Mouse (Mus musculus) neural tube, embryonic 11.5 days (tissue): Measurements from ENCODE around the gene Gkap1. TPM values are rescaled to one million over a fixed set of nuclear protein-coding genes. Genes with fewer than 3 reads are reported as not detected.

ENCODE experiments used
- ATAC-seq: fragments of 200-750 bp; cut with Nextera tagmentation; 2 replicates; pipeline ENCODE4 v1.8.0; 2017; ENCODE audit warnings: moderate number of reproducible peaks, mild to moderate bottlenecking, moderate TSS enrichment, moderate library complexity; ENCODE audit not compliant: insufficient read depth, low FRiP score, low TSS enrichment
- DNase-seq: peaks from one replicate; pipeline ENCODE4 v3.0.0-alpha.2; 2015; ENCODE audit warnings: low spot score
- H3K27ac ChIP-seq: fragments of 300-500 bp; sonication (generic); 2 replicates; pipeline ENCODE4 v1.5.1; 2014; ENCODE audit warnings: low read depth, mild to moderate bottlenecking, low read length
- H3K27me3 ChIP-seq: fragments of 300-500 bp; sonication (generic); 2 replicates; pipeline ENCODE4 v1.6.1; 2014; ENCODE audit warnings: mild to moderate bottlenecking, low read length, mixed read lengths; ENCODE audit not compliant: control insufficient read depth, insufficient read depth
- H3K36me3 ChIP-seq: fragments of 300-500 bp; sonication (generic); 2 replicates; pipeline ENCODE4 v1.6.1; 2014; ENCODE audit warnings: mild to moderate bottlenecking, low read length, moderate library complexity, mixed read lengths; ENCODE audit not compliant: control insufficient read depth, insufficient read depth
- H3K4me1 ChIP-seq: fragments of 300-500 bp; sonication (generic); 2 replicates; pipeline ENCODE4 v1.6.1; 2014; ENCODE audit warnings: low read length, mixed read lengths; ENCODE audit not compliant: control insufficient read depth, insufficient read depth
- H3K4me2 ChIP-seq: fragments of 300-500 bp; sonication (generic); 2 replicates; pipeline ENCODE4 v1.6.1; 2014; ENCODE audit warnings: low read depth, mild to moderate bottlenecking, moderate library complexity
- H3K4me3 ChIP-seq: fragments of 300-500 bp; sonication (generic); 2 replicates; pipeline ENCODE4 v1.5.1; 2014; ENCODE audit warnings: low read depth, low read length
- H3K9ac ChIP-seq: fragments of 300-500 bp; sonication (generic); 2 replicates; pipeline ENCODE4 v1.6.1; 2014; ENCODE audit warnings: mild to moderate bottlenecking, low read length
- H3K9me3 ChIP-seq: fragments of 300-500 bp; sonication (generic); 2 replicates; pipeline ENCODE4 v1.6.1; 2016; ENCODE audit warnings: low read length; ENCODE audit not compliant: control insufficient read depth
- WGBS: fragments of 180-500 bp; shearing (Covaris S2); extraction: QIAGEN DNeasy Blood & Tissue Kit; methylation state at CpG from one replicate; pipeline ENCODE4 v1.1.7; 2014; 5-methylcytosine and 5-hydroxymethylcytosine counted together
- microRNA-seq: library from miRNA; unstranded; fragments of <30 nt; microRNA quantifications from one replicate; pipeline ENCODE4, GENCODE M21; 2016
- polyA plus RNA-seq: library from polyadenylated mRNA; unstranded; fragments of >200 nt; fragmentation: Nextera tagmentation; extraction: Ambion mirVana; gene quantifications from 2 replicates; pipeline ENCODE4 v1.2.1, GENCODE M21; 2014

Gkap1 gene
- polyA plus RNA-seq, 1 experiment from 2014 or later: 44.9 TPM

DNA sequence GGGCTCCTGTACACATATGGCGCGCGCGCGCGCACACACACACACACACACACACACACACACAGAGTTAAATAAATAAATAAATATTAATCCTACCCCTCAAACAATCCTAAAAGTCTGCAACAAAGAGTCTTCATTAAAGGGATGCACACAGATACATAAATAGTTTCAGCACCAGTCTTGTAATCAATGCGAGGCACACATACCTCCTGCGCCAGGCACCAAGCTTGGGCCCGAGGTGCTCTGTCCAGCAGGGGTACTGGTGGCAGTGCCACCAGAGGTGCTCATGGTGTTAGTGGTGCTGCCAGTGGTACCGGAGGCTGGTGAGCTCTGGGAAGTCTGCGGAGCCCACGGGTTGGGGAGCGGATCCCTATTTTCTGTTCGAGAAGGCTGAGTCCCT lies 84.0 kb downstream of the Gkap1 start:
- Histone ChIP-seq H3K27ac (no peak overlapping the region), H3K4me1 (no peaks in the 10 kb centered on the region), H3K36me3 (peaks cover 14% of the 10 kb centered on the region), H3K27me3 (no peaks in the 10 kb centered on the region), H3K9me3 (no peaks in the 10 kb centered on the region), H3K4me2 (no peak overlapping the region), H3K4me3 (no peak overlapping the region), H3K9ac (no peak overlapping the region)
- no peak for ATAC-seq
- no peak for DNase-seq
- 97% methylated on average over 14 of the region's 14 CpGs for WGBS

DNA sequence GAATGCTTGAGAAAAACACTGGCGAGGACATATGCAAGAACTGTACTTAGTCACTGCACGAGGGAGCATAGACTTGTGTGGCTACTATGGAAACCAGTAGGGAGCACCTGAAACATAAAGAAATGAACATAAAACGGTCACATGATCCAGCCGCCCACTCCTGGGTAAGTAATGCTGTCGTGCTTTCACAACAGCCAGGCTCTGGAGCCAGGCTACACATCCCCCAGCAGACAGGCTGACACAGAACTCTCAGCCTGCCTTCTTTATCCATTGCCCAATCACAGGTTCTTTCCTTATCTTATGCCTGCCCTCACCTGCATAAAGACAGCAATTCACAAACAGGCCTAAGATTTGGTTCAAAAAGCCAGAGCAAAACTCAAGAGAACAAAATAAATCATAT lies 86.0 kb downstream of the Gkap1 start:
- no peaks in the 10 kb centered on the region for H3K9me3 ChIP-seq
- DNase-seq (no peak), ATAC-seq (no peak)
- H3K27ac ChIP-seq: no peak overlapping the region
- no peak overlapping the region for H3K4me3 ChIP-seq
- H3K4me1 ChIP-seq: no peaks in the 10 kb centered on the region
- WGBS: 84% methylated on average over 5 of the region's 5 CpGs
- H3K9ac ChIP-seq: no peak overlapping the region
- no peak overlapping the region for H3K4me2 ChIP-seq
- no peaks in the 10 kb centered on the region for H3K27me3 ChIP-seq
- H3K36me3 ChIP-seq: peaks cover 11% of the 10 kb centered on the region

DNA sequence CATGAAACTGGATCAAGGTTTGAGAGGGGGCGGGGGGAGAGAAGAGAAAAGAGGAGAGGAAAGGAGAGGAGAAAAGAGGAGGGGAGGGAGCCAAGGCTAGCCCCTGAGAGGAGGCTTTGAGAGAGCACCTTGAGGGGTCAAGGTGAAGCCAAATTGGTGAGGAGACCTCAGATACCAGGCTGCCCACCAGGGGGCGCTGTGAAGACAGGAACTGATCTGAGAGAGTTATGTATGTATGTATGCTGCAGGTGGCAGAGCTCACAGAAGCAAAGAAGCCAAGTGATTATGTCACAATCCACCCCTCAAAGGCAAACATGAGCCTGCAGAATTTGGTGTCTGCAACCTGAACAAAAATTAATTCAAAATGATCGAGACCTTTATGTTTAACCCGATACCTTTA lies 87.1 kb downstream of the Gkap1 start:
- no peak overlapping the region for H3K4me2 ChIP-seq
- no peaks in the 10 kb centered on the region for H3K4me1 ChIP-seq
- H3K27me3 ChIP-seq: no peaks in the 10 kb centered on the region
- H3K9me3 ChIP-seq: no peaks in the 10 kb centered on the region
- 69% methylated on average over 4 of the region's 4 CpGs for WGBS
- no peak overlapping the region for H3K27ac ChIP-seq
- H3K9ac ChIP-seq: no peak overlapping the region
- DNase-seq: peak; percentile 86
- H3K36me3 ChIP-seq: peaks cover 11% of the 10 kb centered on the region
- no peak overlapping the region for H3K4me3 ChIP-seq
- ATAC-seq: no peak

DNA sequence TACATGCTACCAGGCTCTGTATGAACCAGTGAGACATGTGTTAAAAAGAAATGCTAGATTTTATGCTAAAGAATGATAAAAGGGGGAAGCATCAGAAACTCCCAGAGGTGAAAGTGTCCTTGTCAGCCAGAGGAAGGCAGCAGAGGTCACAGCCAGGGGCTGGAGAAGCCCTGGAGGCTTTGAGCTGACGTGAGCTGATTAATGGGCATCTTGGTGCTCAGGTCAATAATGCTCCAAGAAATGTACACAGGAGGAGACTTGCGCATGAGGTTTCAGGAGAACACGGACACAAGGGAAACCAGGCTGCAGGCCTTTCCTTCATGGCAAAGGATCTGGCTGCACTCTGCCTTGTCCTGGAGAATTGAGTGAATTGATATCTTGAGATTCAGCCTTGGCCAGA lies 87.7 kb downstream of the Gkap1 start:
- Histone ChIP-seq H3K9ac (no peak overlapping the region), H3K9me3 (no peaks in the 10 kb centered on the region), H3K27me3 (no peaks in the 10 kb centered on the region), H3K36me3 (peaks cover 13% of the 10 kb centered on the region), H3K4me2 (no peak overlapping the region), H3K4me3 (no peak overlapping the region), H3K27ac (no peak overlapping the region), H3K4me1 (no peaks in the 10 kb centered on the region)
- WGBS: 86% methylated on average over 3 of the region's 3 CpGs
- DNase-seq (no peak), ATAC-seq (no peak)

DNA sequence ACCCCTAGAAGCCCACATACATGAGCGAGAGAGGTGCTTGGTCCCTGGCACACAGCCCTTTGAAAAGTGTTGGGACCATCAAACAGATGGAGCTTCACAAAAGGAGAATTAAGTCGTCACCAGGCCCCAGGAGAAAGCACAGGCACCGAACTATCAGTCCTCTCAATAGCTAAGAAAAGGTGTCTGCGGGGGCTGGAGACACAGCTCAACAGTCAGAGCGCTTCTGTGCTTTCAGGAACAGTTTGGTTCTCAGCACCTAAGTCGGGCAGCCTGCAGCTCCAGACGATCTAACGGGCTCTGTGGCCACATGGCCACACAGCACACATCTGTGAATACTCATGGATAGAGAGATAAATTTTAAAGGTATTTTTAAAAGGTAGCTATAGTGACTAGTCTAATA lies 89.2 kb downstream of the Gkap1 start:
- no peak overlapping the region for H3K27ac ChIP-seq
- H3K36me3 ChIP-seq: peaks cover 6% of the 10 kb centered on the region
- 85% methylated on average over 8 of the region's 8 CpGs for WGBS
- no peaks in the 10 kb centered on the region for H3K9me3 ChIP-seq
- DNase-seq: no peak
- no peaks in the 10 kb centered on the region for H3K4me1 ChIP-seq
- no peaks in the 10 kb centered on the region for H3K27me3 ChIP-seq
- H3K4me3 ChIP-seq: no peak overlapping the region
- H3K9ac ChIP-seq: no peak overlapping the region
- no peak for ATAC-seq
- no peak overlapping the region for H3K4me2 ChIP-seq

DNA sequence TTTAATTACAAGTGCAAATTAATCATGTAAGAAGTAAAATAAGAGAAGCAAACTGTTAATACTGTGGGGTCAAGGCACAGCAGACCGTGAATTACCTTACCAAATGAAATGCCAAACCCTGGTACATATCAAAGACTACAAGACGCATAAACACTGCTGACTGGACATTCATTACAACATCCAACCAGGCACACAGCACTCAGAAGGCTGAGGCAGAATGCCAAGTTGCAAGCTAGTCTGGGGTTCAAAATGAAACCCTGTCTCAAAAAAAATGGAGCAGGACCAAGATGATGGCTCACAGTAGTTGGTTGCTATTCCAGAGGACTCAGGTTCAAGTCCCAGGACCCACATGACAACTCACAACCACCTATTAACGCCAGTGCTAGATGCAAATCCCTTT lies 91.4 kb downstream of the Gkap1 start:
- Histone ChIP-seq H3K4me1 (no peaks in the 10 kb centered on the region), H3K4me3 (no peak overlapping the region), H3K9me3 (no peaks in the 10 kb centered on the region), H3K9ac (no peak overlapping the region), H3K4me2 (no peak overlapping the region), H3K27me3 (no peaks in the 10 kb centered on the region), H3K36me3 (peaks cover 8% of the 10 kb centered on the region; the same call in 1 of the 2 replicates), H3K27ac (no peak overlapping the region)
- DNase-seq: no peak
- ATAC-seq: no peak
- WGBS: 93% methylated on average over 3 of the region's 3 CpGs

Small RNAs within 50 kb of the gene (microRNA-seq; reads per million reads assigned to microRNA genes)
- not detected for gene Mir6369

Other genes starting within 250 kb of the Gkap1 start
- 3.3 and 3.5 TPM in 2 replicates for gene Klhl3, start 162.1 kb downstream of the Gkap1 start, polyA plus RNA-seq
- gene Hnrnpa0, start 147.1 kb downstream of the Gkap1 start, polyA plus RNA-seq: 47.3 and 51.0 TPM in 2 replicates
- gene Idnk, start 118.0 kb downstream of the Gkap1 start, polyA plus RNA-seq: 46.3 and 54.4 TPM in 2 replicates
- gene Ubqln1, start 60.0 kb downstream of the Gkap1 start, polyA plus RNA-seq: 160 and 170 TPM in 2 replicates
- 1.0 and 1.7 TPM in 2 replicates for gene Kif27, start 83.4 kb upstream of the Gkap1 start, polyA plus RNA-seq
- gene 2210016F16Rik, start 109.5 kb upstream of the Gkap1 start, polyA plus RNA-seq: 31.2 and 32.2 TPM in 2 replicates
- gene Rmi1, start 126.5 kb upstream of the Gkap1 start, polyA plus RNA-seq: 29.8 and 32.1 TPM in 2 replicates
- 2,400 and 2,440 TPM in 2 replicates for gene Hnrnpk, start 127.6 kb upstream of the Gkap1 start, polyA plus RNA-seq